Mouse (Mus musculus) liver, adult 2 months (tissue): ENCODE measurements at regions not wholly inside any gene's neighbourhood (a gene's known extent, or its start where the extent isn't known, plus 50 kb on each side); places are given as distances from the start of the nearest gene placed in this dataset.

Source experiments
- DNase-seq: peaks from one replicate; pipeline ENCODE4 v3.0.0-alpha.2; 2011; ENCODE audit warnings: low read depth, low spot score; ENCODE audit errors: extremely low read depth
- H3K27ac ChIP-seq: fragments of 200-500 bp; replicated peaks from 2 replicates; pipeline ENCODE4 v1.5.1; 2012; ENCODE audit warnings: low read depth, mild to moderate bottlenecking, control low read depth, inconsistent platforms, low read length; ENCODE audit not compliant: insufficient read depth
- H3K27me3 ChIP-seq: fragments of 200-500 bp; 2 replicates; pipeline ENCODE4 v1.6.1; 2012; ENCODE audit warnings: mild to moderate bottlenecking, moderate library complexity, low read length, inconsistent platforms; ENCODE audit not compliant: control insufficient read depth, insufficient read depth
- H3K36me3 ChIP-seq: fragments of 200-500 bp; 2 replicates; pipeline ENCODE4 v1.6.1; 2012; ENCODE audit warnings: low read length, inconsistent platforms; ENCODE audit not compliant: control insufficient read depth, insufficient read depth
- H3K4me1 ChIP-seq: fragments of 200-500 bp; 2 replicates; pipeline ENCODE4 v1.6.1; 2011; ENCODE audit warnings: low read length; ENCODE audit not compliant: control insufficient read depth, insufficient read depth
- H3K4me3 ChIP-seq: fragments of 200-500 bp; 2 replicates; pipeline ENCODE4 v1.5.1; 2011; ENCODE audit warnings: low read depth, mild to moderate bottlenecking, control low read depth, low read length, moderate library complexity; ENCODE audit not compliant: insufficient read depth
- H3K79me2 ChIP-seq: fragments of 200-500 bp; 2 replicates; pipeline ENCODE4 v1.6.1; 2012; ENCODE audit warnings: inconsistent platforms, mild to moderate bottlenecking, low read length, moderate library complexity; ENCODE audit not compliant: control insufficient read depth, insufficient read depth
- H3K9ac ChIP-seq: fragments of 200-500 bp; 2 replicates; pipeline ENCODE4 v1.6.1; 2012; ENCODE audit warnings: low read depth, mild to moderate bottlenecking, control low read depth, inconsistent platforms, low read length
- CTCF ChIP-seq: fragments of 200-500 bp; IDR thresholded peaks from 2 replicates; pipeline ENCODE4 v1.5.1; 2011; ENCODE audit warnings: low read depth, low read length, control low read depth
- POLR2A ChIP-seq: fragments of 200-500 bp; IDR thresholded peaks from 2 replicates; pipeline ENCODE4 v1.6.1; 2011; ENCODE audit warnings: low read length, control low read depth; ENCODE audit not compliant: insufficient read depth; ENCODE audit errors: extremely low read depth
- WGBS: fragments of 180-500 bp; shearing (Covaris S2); methylation state at CpG from one replicate; pipeline ENCODE4 v1.1.7; 2018; 5-methylcytosine and 5-hydroxymethylcytosine counted together

DNA sequence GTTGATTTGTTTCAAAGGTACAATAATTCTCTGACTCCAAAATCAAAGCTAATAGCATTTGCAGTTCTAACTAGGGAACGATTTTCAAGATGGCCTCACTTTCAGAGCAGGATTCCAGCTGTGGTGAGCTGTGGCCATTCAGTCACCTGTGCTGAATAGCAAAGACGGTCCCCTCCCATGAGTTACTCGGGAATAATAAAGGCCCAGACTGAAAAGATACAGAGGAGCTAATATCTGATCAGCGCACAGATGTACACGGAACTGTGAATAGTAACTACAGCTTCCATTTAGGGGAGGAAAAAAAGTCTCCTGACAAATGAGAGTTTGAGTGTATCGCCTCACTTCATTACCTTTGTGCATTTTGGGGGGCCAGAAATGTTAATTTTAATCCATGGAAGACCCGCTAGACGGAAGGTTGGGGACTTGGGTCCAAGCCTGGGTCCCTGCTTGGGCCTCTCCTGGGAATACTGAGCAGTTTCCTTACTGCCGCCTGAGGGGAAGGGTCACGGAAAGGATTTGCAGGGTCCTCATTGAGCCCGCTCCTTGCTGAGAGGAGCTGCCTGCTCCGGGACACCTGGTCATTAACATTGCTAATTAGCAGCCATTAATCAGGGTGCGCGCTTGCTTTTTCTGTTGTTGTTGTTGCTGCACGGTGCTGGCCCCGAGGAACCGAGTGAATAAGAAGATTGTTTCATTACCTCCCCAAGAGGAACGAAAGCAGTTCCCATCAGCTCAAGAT lies 421.2 kb upstream of the Atp11b start:
- WGBS, result 44% methylated on average over 18 of the region's 18 CpGs
- Histone ChIP-seq H3K4me3 (no peak overlapping the region), H3K4me1 (no peaks in the 10 kb centered on the region), H3K27ac (no peak overlapping the region), H3K79me2 (no peaks in the 10 kb centered on the region), H3K9ac (no peak overlapping the region), H3K27me3 (no peaks in the 10 kb centered on the region), H3K36me3 (no peaks in the 10 kb centered on the region)
- TF ChIP-seq POLR2A (no peak), CTCF (no peak)
- no peak for DNase-seq

DNA sequence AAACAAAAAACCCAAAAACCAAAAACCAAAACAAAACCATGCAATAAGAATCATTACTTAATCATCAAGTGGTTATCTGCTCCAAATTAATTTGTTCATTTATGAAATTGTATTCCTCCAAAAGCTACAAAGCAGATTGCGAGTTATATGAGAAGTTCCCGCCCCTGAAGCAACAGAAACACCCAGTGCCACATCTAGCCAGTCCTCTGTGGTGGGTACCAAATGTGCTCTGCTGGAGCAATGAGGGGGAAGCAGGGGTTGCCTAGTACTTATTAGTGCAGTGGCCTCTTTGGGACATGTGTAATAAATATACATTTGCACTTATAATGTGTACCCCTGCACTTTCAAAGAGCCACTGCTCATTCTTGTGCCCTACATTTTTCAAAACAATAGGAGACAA lies 419.9 kb upstream of the Atp11b start:
- no peaks in the 10 kb centered on the region for H3K36me3 ChIP-seq
- 72% methylated on average over 2 of the region's 2 CpGs for WGBS
- no peak for TF ChIP-seq CTCF
- H3K4me1 ChIP-seq, result no peaks in the 10 kb centered on the region
- no peaks in the 10 kb centered on the region for H3K27me3 ChIP-seq
- no peak overlapping the region for H3K9ac ChIP-seq
- H3K27ac ChIP-seq, result no peak overlapping the region
- no peak overlapping the region for H3K4me3 ChIP-seq
- no peak for DNase-seq
- H3K79me2 ChIP-seq, result no peaks in the 10 kb centered on the region

DNA sequence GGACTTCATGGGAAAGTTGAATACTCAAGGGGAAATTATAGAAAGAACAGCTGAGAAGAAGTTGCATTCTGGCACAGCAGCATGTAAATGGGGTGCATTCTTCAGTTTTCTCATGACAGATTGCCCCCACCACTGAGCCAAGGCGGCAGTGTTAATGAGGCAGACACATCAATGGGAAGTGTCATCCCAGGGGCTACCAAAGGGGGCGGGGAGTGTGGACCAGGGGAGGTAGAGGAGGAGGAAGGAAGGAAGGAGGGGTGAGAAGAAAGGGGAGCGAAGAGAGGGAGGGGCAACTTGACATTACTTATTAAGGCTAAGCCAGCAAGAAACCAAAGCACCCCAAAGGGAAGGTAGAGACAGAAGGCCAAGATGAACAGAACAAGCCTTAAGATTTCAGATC lies 419.4 kb upstream of the Atp11b start:
- no peak overlapping the region for H3K4me3 ChIP-seq
- no peak overlapping the region for H3K27ac ChIP-seq
- TF ChIP-seq CTCF (no peak), POLR2A (no peak)
- no peaks in the 10 kb centered on the region for H3K4me1 ChIP-seq
- H3K36me3 ChIP-seq, result no peaks in the 10 kb centered on the region
- H3K9ac ChIP-seq, result no peak overlapping the region
- WGBS, result 51% methylated on average over 3 of the region's 3 CpGs
- no peaks in the 10 kb centered on the region for H3K27me3 ChIP-seq
- no peaks in the 10 kb centered on the region for H3K79me2 ChIP-seq
- no peak for DNase-seq

DNA sequence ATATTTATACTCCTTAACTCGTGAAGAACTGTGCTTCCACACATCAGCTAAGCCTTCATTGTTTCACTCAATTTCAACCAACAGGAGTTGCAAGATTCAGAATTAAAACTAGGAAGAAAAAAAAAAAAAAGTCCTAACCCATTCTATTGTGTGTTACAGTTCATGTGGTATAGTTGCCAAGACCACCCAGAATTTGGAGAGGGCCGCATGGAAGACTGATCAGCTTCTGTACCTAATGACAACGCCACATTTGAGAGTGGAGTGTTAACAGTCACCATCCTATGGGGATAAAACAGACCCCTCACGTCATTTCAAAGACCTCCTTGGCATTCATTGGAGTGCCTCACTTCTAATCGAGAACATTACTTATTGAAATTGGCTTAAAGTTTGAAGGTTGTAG lies 418.1 kb upstream of the Atp11b start:
- DNase-seq, result no peak
- Histone ChIP-seq H3K9ac (no peak overlapping the region), H3K4me1 (no peaks in the 10 kb centered on the region), H3K27me3 (no peaks in the 10 kb centered on the region), H3K4me3 (no peak overlapping the region), H3K27ac (no peak overlapping the region), H3K36me3 (no peaks in the 10 kb centered on the region), H3K79me2 (no peaks in the 10 kb centered on the region)
- TF ChIP-seq CTCF, result no peak
- TF ChIP-seq POLR2A, result no peak
- WGBS, result 71% methylated on average over 5 of the region's 5 CpGs

DNA sequence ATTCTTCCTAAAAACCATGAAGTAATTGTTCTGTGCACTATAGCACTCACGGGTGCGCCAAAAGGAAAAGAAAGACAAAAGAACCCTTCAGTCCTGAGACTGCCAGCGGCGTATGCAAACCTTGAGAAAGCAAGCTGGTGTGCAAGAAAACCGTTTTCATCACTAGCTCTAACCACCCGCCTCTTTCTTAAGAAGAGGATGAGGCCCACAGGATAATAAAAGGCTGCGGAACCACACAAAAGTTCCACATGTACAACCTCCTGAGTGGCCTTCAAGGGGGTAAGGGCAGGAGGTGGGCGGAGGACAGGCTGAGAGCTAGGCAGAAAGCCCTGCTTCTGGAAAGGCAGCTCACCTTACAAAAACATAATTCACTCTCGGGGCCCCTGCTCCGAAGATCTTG lies 413.4 kb upstream of the Atp11b start:
- no peak for DNase-seq

DNA sequence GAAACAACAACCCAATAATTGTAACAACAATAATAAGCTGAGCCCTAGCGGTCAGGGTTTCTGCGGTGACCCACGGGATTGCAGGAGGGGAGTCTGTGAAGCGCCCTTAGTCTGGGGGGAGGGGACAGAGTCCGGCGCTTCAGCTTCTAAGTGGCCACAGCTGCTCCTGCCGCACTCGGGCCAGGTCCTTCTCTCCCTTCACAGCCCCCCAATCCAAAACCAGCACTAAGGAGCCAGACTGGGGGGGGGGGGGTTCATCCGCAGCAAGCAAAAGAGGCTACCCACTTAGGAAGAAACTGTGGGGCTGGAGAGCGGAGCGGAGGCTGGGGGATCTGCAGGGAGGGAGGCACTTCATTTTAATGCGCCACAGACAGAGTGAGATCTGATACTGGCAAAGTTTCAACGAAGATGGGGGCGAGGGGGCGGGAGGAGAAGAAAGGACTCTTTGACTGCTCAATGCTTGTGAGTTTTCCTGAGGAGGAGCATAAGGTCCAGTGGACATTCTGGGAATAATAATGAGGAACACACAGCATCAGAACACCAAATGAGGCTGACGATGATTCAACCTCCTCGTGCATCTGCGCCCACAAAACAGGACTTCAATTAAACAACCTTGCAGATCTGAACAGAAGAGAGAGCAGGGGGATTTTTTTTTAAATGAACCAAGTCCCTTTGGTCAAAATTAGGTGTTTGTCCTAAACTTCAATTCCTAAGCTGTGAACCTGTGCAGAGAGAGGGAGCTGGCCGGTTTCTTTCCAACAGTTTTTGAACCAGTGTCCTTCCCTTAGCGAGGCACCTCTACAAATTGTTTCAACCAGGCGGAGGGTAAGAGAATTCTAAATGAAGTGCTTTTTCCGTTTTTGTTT lies 412.7 kb upstream of the Atp11b start:
- Histone ChIP-seq H3K9ac (no peak overlapping the region), H3K36me3 (no peaks in the 10 kb centered on the region), H3K4me3 (no peak overlapping the region), H3K27ac (no peak overlapping the region), H3K79me2 (no peaks in the 10 kb centered on the region), H3K27me3 (no peaks in the 10 kb centered on the region), H3K4me1 (no peaks in the 10 kb centered on the region; the same call in 1 of the 2 replicates)
- no peak for DNase-seq
- WGBS, result 5% methylated on average over 22 of the region's 22 CpGs
- no peak for TF ChIP-seq POLR2A
- no peak for TF ChIP-seq CTCF

More for the DNA sequence above, 413.4 kb upstream of the Atp11b start:
- no peaks in the 10 kb centered on the region; the same call in 1 of the 2 replicates for H3K4me1 ChIP-seq
- H3K36me3 ChIP-seq, result no peaks in the 10 kb centered on the region
- H3K27ac ChIP-seq, result no peak overlapping the region
- no peaks in the 10 kb centered on the region for H3K27me3 ChIP-seq
- 42% methylated on average over 10 of the region's 10 CpGs for WGBS
- no peak overlapping the region for H3K9ac ChIP-seq
- no peaks in the 10 kb centered on the region for H3K79me2 ChIP-seq
- no peak for TF ChIP-seq CTCF
- TF ChIP-seq POLR2A, result no peak
- no peak overlapping the region for H3K4me3 ChIP-seq
